Mouse (Mus musculus) stomach, embryonic 15.5 days (tissue): ENCODE measurements at regions not wholly inside any gene's neighbourhood (a gene's known extent, or its start where the extent isn't known, plus 50 kb on each side); places are given as distances from the start of the nearest gene placed in this dataset.

Experiments
- ATAC-seq: fragments of 200-750 bp; cut with Nextera tagmentation; 2 replicates; pipeline ENCODE4 v1.8.0; 2017; ENCODE audit warnings: low read depth, moderate number of reproducible peaks, moderate TSS enrichment; ENCODE audit not compliant: insufficient read depth, low FRiP score
- H3K27ac ChIP-seq: fragments of 300-500 bp; sonication (generic); 2 replicates; pipeline ENCODE4 v1.5.1; 2015; ENCODE audit warnings: mild to moderate bottlenecking, inconsistent platforms
- H3K27me3 ChIP-seq: fragments of 300-500 bp; sonication (generic); replicated peaks from 2 replicates; pipeline ENCODE4 v1.6.1; 2015; ENCODE audit warnings: inconsistent platforms
- H3K36me3 ChIP-seq: fragments of 300-500 bp; sonication (generic); 2 replicates; pipeline ENCODE4 v1.6.1; 2015; ENCODE audit warnings: inconsistent platforms
- H3K4me1 ChIP-seq: fragments of 300-500 bp; sonication (generic); 2 replicates; pipeline ENCODE4 v1.6.1; 2015; ENCODE audit warnings: inconsistent platforms
- H3K4me2 ChIP-seq: fragments of 300-500 bp; sonication (generic); 2 replicates; pipeline ENCODE4 v1.6.1; 2015; ENCODE audit warnings: mild to moderate bottlenecking, inconsistent platforms
- H3K4me3 ChIP-seq: fragments of 300-500 bp; sonication (generic); replicated peaks from 2 replicates; pipeline ENCODE4 v1.5.1; 2015; ENCODE audit warnings: inconsistent platforms
- H3K9ac ChIP-seq: fragments of 300-500 bp; sonication (generic); 2 replicates; pipeline ENCODE4 v1.6.1; 2015; ENCODE audit warnings: inconsistent platforms
- H3K9me3 ChIP-seq: fragments of 300-500 bp; sonication (generic); 2 replicates; pipeline ENCODE4 v1.6.1; 2016; ENCODE audit warnings: inconsistent platforms
- WGBS: fragments of 180-500 bp; shearing (Covaris S2); methylation state at CpG from one replicate; pipeline ENCODE4 v1.1.7; 2015; 5-methylcytosine and 5-hydroxymethylcytosine counted together

GRCm38 (mm10) chr14:24807061-24807460 lies 320.1 kb downstream of the Rps24 start:
- Histone ChIP-seq H3K36me3 (no peaks in the 10 kb centered on the region), H3K27ac (no peak overlapping the region), H3K9ac (no peak overlapping the region), H3K4me1 (no peaks in the 10 kb centered on the region), H3K4me2 (no peak overlapping the region), H3K9me3 (no peaks in the 10 kb centered on the region), H3K4me3 (no peak overlapping the region), H3K27me3 (no peaks in the 10 kb centered on the region)
- no peak for ATAC-seq
- 18% methylated on average over 7 of the region's 7 CpGs for WGBS

- Histone ChIP-seq H3K27ac (0 out of 2 replicates have a peak overlapping the region, but pooled peaks have one; percentile 11), H3K4me2 (no peak overlapping the region), H3K27me3 (no peaks in the 10 kb centered on the region), H3K4me1 (peaks cover 10% of the 10 kb centered on the region; the same call in 1 of the 2 replicates), H3K9ac (no peak overlapping the region), H3K9me3 (no peaks in the 10 kb centered on the region), H3K4me3 (no peak overlapping the region), H3K36me3 (no peaks in the 10 kb centered on the region)
- 64% methylated on average over 13 of the region's 13 CpGs for WGBS
- no peak for ATAC-seq
Measured at GRCm38 (mm10) chr14:24822876-24823567, 336.1 kb downstream of the Rps24 start.

GRCm38 (mm10) chr14:24824351-24824750 lies 337.4 kb downstream of the Rps24 start:
- Histone ChIP-seq H3K4me1 (peaks cover 17% of the 10 kb centered on the region; the same call in 1 of the 2 replicates), H3K9me3 (no peaks in the 10 kb centered on the region), H3K4me3 (no peak overlapping the region), H3K4me2 (no peak overlapping the region), H3K27me3 (no peaks in the 10 kb centered on the region), H3K36me3 (no peaks in the 10 kb centered on the region), H3K27ac (no peak overlapping the region), H3K9ac (no peak overlapping the region)
- ATAC-seq: no peak
- 86% methylated on average over 2 of the region's 2 CpGs for WGBS

GRCm38 (mm10) chr14:24825722-24826386 lies 338.9 kb downstream of the Rps24 start:
- Histone ChIP-seq H3K9ac (no peak overlapping the region), H3K27ac (peak overlapping the region; percentile 60; the same call in 1 of the 2 replicates), H3K4me3 (no peak overlapping the region), H3K4me1 (peaks cover 17% of the 10 kb centered on the region; the same call in 1 of the 2 replicates), H3K9me3 (no peaks in the 10 kb centered on the region), H3K27me3 (no peaks in the 10 kb centered on the region), H3K4me2 (no peak overlapping the region), H3K36me3 (no peaks in the 10 kb centered on the region)
- 60% methylated on average over 11 of the region's 11 CpGs for WGBS
- peak; percentile 16; the same call in 1 of the 2 replicates for ATAC-seq

- H3K27me3 ChIP-seq: no peaks in the 10 kb centered on the region
- H3K36me3 ChIP-seq: no peaks in the 10 kb centered on the region
- 23% methylated on average over 13 of the region's 13 CpGs for WGBS
- H3K9me3 ChIP-seq: no peaks in the 10 kb centered on the region
- no peak overlapping the region for H3K9ac ChIP-seq
- H3K4me3 ChIP-seq: no peak overlapping the region
- H3K4me1 ChIP-seq: peaks cover 17% of the 10 kb centered on the region; the same call in 1 of the 2 replicates
- peak overlapping the region; percentile 60 for H3K27ac ChIP-seq
- no peak overlapping the region for H3K4me2 ChIP-seq
- ATAC-seq: no peak
Measured at GRCm38 (mm10) chr14:24826471-24827337, 339.8 kb downstream of the Rps24 start.

- H3K27me3 ChIP-seq: no peaks in the 10 kb centered on the region
- H3K4me3 ChIP-seq: no peak overlapping the region
- no peaks in the 10 kb centered on the region for H3K36me3 ChIP-seq
- H3K4me1 ChIP-seq: peaks cover 17% of the 10 kb centered on the region; the same call in 1 of the 2 replicates
- 21% methylated on average over 8 of the region's 8 CpGs for WGBS
- no peak overlapping the region for H3K4me2 ChIP-seq
- no peaks in the 10 kb centered on the region for H3K9me3 ChIP-seq
- H3K9ac ChIP-seq: no peak overlapping the region
- peak overlapping the region; percentile 60 for H3K27ac ChIP-seq
- ATAC-seq: no peak
Measured at GRCm38 (mm10) chr14:24827381-24828031, 340.6 kb downstream of the Rps24 start.

GRCm38 (mm10) chr14:24829001-24829400 lies 342.1 kb downstream of the Rps24 start:
- 25% methylated on average over 6 of the region's 6 CpGs for WGBS
- Histone ChIP-seq H3K4me3 (no peak overlapping the region), H3K9me3 (no peaks in the 10 kb centered on the region), H3K36me3 (no peaks in the 10 kb centered on the region), H3K27ac (no peak overlapping the region), H3K4me1 (peaks cover 17% of the 10 kb centered on the region; the same call in 1 of the 2 replicates), H3K9ac (no peak overlapping the region), H3K4me2 (no peak overlapping the region), H3K27me3 (no peaks in the 10 kb centered on the region)
- no peak for ATAC-seq

- no peaks in the 10 kb centered on the region for H3K36me3 ChIP-seq
- WGBS: 31% methylated on average over 2 of the region's 2 CpGs
Measured at GRCm38 (mm10) chr14:24833211-24833610, 346.3 kb downstream of the Rps24 start.

GRCm38 (mm10) chr14:24838219-24838618 lies 351.3 kb downstream of the Rps24 start:
- Histone ChIP-seq H3K27ac (no peak overlapping the region), H3K9ac (no peak overlapping the region), H3K4me1 (no peaks in the 10 kb centered on the region), H3K9me3 (no peaks in the 10 kb centered on the region), H3K36me3 (no peaks in the 10 kb centered on the region), H3K4me3 (no peak overlapping the region), H3K4me2 (no peak overlapping the region), H3K27me3 (no peaks in the 10 kb centered on the region)
- 72% methylated on average over 4 of the region's 4 CpGs for WGBS
- ATAC-seq: no peak

More at GRCm38 (mm10) chr14:24833211-24833610, 346.3 kb downstream of the Rps24 start:
- Histone ChIP-seq H3K9me3 (no peaks in the 10 kb centered on the region), H3K27ac (no peak overlapping the region), H3K27me3 (no peaks in the 10 kb centered on the region), H3K4me3 (no peak overlapping the region), H3K4me1 (0 out of 2 replicates have a peak, but pooled peaks cover 5% of the 10 kb centered on the region), H3K9ac (no peak overlapping the region), H3K4me2 (no peak overlapping the region)
- no peak for ATAC-seq

- H3K4me1 ChIP-seq: no peaks in the 10 kb centered on the region
- no peak overlapping the region for H3K9ac ChIP-seq
- H3K4me3 ChIP-seq: no peak overlapping the region
- no peaks in the 10 kb centered on the region for H3K36me3 ChIP-seq
- ATAC-seq: no peak
- H3K9me3 ChIP-seq: no peaks in the 10 kb centered on the region
- H3K27me3 ChIP-seq: no peaks in the 10 kb centered on the region
- H3K27ac ChIP-seq: no peak overlapping the region
- WGBS: 64% methylated on average over 4 of the region's 4 CpGs
- H3K4me2 ChIP-seq: no peak overlapping the region
Measured at GRCm38 (mm10) chr14:24839056-24839455, 352.1 kb downstream of the Rps24 start.

- WGBS: 60% methylated on average over 17 of the region's 17 CpGs
Measured at GRCm38 (mm10) chr14:24841715-24842496, 355.0 kb downstream of the Rps24 start.

More at GRCm38 (mm10) chr14:24841715-24842496, 355.0 kb downstream of the Rps24 start:
- no peak overlapping the region for H3K4me2 ChIP-seq
- H3K27me3 ChIP-seq: no peaks in the 10 kb centered on the region
- H3K36me3 ChIP-seq: no peaks in the 10 kb centered on the region
- no peak overlapping the region for H3K9ac ChIP-seq
- H3K4me1 ChIP-seq: no peaks in the 10 kb centered on the region
- ATAC-seq: no peak
- H3K9me3 ChIP-seq: no peaks in the 10 kb centered on the region
- H3K27ac ChIP-seq: no peak overlapping the region
- no peak overlapping the region for H3K4me3 ChIP-seq
